Mouse (Mus musculus): ENCODE data around the gene Card19. TPM values are rescaled to one million over a fixed set of nuclear protein-coding genes. Genes with fewer than 3 reads are reported as not detected.

Gene Card19
- polyA plus RNA-seq, 1 experiment from 2014 or later = 34.2 TPM

DNA sequence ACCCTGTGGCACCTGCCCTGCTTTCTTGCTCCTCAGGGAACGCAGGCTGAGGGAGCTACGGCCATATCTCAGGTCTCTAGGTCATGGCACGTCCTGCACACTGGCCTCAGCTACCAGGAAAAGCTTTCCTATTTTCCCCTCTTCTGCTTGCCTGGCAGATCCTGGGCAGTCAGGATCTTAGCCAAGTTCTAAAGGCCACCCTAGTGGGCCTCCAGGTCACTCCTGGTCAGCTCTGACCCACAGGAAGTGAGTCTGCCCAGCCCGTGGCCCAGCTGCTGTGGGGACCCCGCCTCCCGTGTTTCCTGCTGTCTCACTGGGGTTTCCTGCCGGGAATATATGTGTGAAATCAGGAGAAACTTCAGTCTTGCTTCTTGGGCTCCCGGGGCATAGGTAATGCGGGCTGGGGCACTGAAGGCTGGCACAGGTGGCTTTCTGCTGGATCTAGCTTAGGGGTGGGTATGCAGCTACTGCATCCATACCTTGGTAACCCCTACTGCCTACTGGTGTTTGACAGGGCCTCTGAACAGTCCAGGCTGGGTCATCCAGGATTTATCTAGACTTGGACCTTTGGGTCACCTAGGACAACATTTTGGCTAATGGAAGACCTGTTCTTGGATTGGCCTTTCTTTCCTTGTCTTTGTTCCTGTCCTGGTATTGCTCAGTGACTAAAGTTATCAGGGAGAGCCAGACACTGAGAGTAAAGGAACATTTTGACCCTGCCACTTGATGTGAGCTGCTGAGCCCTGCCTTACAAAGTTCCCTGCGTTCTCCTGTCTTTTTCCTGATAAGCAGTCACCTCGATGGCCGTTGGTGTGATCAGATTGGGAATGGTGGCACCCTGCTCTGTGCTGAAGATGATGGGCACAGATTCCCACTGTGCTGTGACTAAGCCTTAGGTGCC lies 25.6 kb downstream of the Card19 start:
- no peaks in the 10 kb centered on the region for H3K36me3 ChIP-seq (ENCODE audit: control insufficient read depth, insufficient read depth, low read length)
- H3K4me2 ChIP-seq (ENCODE audit: low read depth, severe bottlenecking) = no peak overlapping the region
- 75% methylated on average over 12 of the region's 12 CpGs for WGBS
- no peak overlapping the region for H3K27ac ChIP-seq (replicated peaks; ENCODE audit: low read depth, low read length)
- ATAC-seq (ENCODE audit: insufficient number of reproducible peaks, low FRiP score, low TSS enrichment, low read depth) = no peak
- peaks cover 19% of the 10 kb centered on the region for H3K4me1 ChIP-seq (ENCODE audit: control insufficient read depth, insufficient read depth, low read length)
- H3K9me3 ChIP-seq (ENCODE audit: control insufficient read depth, low read length) = no peaks in the 10 kb centered on the region
- no peaks in the 10 kb centered on the region for H3K27me3 ChIP-seq (ENCODE audit: control insufficient read depth, insufficient read depth, low read length)
- no peak overlapping the region for H3K4me3 ChIP-seq (ENCODE audit: low read depth, low read length)
- DNase-seq (ENCODE audit: low spot score) = no peak
- no peak overlapping the region for H3K9ac ChIP-seq (ENCODE audit: low read length)

DNA sequence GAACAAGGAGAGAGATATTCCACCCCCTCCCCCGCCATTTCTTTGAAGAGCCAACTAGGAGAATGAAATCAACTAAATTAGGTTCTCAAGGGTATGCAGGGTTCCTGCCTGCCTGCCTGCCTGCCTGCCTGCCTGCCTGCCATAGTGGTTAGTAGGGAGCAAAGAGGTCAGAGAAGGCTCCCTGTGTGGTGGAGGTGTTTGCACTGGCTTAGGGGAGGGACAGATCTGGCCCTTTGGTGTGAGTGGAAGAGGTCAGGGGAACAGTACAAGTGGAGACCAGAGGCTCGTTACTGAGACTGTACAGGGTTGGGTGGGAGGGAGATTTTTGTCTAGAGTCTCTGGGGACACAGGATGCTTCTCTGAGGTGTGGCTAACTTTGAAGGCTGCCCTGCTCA lies 26.9 kb downstream of the Card19 start:
- H3K4me2 ChIP-seq (ENCODE audit: low read depth, severe bottlenecking) = no peak overlapping the region
- H3K4me3 ChIP-seq (ENCODE audit: low read depth, low read length) = no peak overlapping the region
- no peak overlapping the region for H3K27ac ChIP-seq (replicated peaks; ENCODE audit: low read depth, low read length)
- no peak for DNase-seq (ENCODE audit: low spot score)
- ATAC-seq (ENCODE audit: insufficient number of reproducible peaks, low FRiP score, low TSS enrichment, low read depth) = no peak
- peaks cover 19% of the 10 kb centered on the region for H3K4me1 ChIP-seq (ENCODE audit: control insufficient read depth, insufficient read depth, low read length)
- H3K9me3 ChIP-seq (ENCODE audit: control insufficient read depth, low read length) = no peaks in the 10 kb centered on the region
- no peaks in the 10 kb centered on the region for H3K36me3 ChIP-seq (ENCODE audit: control insufficient read depth, insufficient read depth, low read length)
- 42% methylated on average over 2 of the region's 2 CpGs for WGBS
- no peaks in the 10 kb centered on the region for H3K27me3 ChIP-seq (ENCODE audit: control insufficient read depth, insufficient read depth, low read length)
- no peak overlapping the region for H3K9ac ChIP-seq (ENCODE audit: low read length)

DNA sequence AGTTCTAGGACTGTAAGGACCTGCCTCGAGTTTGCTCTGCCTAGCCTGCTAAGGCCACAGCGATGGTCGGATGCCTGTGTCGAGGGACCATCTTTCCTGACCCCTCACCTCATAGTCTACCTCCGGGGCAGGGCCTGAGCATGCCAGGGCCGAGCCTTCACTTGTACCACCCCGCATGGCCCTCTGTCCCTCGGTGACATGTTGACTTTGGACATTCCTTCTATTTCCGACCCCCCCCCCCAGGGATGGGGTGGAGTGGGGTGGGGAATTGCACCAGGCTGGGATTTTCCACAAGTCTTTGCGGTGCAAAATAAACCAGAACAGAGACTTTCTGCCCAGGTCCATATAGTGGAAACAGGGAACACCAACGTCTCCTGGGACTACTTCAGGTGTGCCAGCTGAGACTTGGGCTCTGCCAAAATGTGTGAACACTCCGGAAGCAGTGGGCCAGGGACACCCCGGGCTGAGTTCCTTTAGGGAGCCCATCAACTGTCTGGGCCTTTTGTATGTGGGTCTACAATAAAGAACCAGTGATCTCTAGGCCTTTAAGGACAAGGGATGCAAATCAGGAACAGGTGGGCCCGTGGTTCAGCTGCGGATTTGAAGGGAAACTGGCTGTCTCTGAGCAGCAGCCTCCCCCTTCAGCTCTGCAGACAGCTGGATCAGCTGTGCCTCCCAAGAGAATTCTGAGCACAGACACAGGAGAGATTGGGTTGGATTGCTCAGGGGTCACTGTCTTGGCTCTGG lies 27.4 kb downstream of the Card19 start:
- ATAC-seq (ENCODE audit: insufficient number of reproducible peaks, low FRiP score, low TSS enrichment, low read depth) = peak; percentile 21
- peak; percentile 54 for DNase-seq (ENCODE audit: low spot score)
- Histone ChIP-seq H3K9me3 (ENCODE audit: control insufficient read depth, low read length) (no peaks in the 10 kb centered on the region), H3K27ac (replicated peaks; ENCODE audit: low read depth, low read length) (no peak overlapping the region), H3K9ac (ENCODE audit: low read length) (no peak overlapping the region), H3K36me3 (ENCODE audit: control insufficient read depth, insufficient read depth, low read length) (no peaks in the 10 kb centered on the region), H3K4me2 (ENCODE audit: low read depth, severe bottlenecking) (peak overlapping the region; percentile 100), H3K4me3 (ENCODE audit: low read depth, low read length) (peak overlapping the region; percentile 72), H3K27me3 (ENCODE audit: control insufficient read depth, insufficient read depth, low read length) (no peaks in the 10 kb centered on the region), H3K4me1 (ENCODE audit: control insufficient read depth, insufficient read depth, low read length) (peaks cover 19% of the 10 kb centered on the region)
- WGBS = 20% methylated on average over 15 of the region's 15 CpGs

DNA sequence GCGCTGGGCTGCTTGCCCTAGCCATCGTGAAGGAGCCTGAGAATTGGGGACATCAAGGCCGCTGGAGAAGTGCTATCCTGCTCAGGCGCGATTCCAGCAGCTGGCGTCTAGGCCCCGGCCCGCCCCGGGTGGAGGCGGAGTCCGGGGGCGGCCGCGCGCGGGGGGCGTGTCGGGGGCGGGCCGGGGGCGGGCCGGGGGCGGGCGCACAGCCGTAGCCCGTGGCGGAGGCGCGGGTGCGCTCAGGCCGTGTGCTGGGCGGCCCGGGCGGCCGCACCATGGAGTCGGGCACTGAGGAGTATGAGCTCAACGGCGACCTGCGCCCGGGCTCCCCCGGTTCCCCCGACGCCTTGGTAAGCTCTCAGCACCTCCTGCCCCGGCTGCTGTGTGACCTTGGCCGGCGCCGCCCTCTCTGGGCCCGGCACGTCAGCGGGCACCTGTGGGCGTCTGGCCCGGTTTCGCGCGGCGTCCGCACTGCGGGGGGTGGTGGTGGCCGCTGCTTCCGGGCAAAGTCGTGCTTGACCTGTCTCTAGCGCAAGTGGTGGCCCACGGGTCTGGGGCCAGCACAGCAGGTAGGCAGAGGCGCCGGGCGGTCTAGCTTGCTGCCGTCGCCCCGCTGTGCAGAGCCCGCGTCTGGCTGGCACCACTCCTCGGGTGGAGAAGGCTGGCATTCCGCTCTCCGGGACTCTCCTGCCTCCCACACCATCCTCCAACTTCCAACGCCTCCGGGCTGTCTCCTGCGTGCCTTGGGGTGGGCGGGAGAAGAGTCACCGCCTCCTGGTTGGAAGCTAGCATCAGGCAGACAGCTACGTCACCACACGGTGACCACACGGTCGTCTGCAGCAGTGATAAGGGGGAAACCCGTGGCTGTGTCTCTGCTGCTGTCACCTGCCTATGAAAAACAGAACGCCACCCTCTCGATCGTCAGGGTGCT lies 28.3 kb downstream of the Card19 start, which contains the start of gene Ninj1:
TSS of gene Ninj1 (plus strand) at position 198 of the 931 bp plus-strand sequence.
- no peaks in the 10 kb centered on the region for H3K36me3 ChIP-seq (ENCODE audit: control insufficient read depth, insufficient read depth, low read length)
- H3K4me2 ChIP-seq (ENCODE audit: low read depth, severe bottlenecking) = peak within 1 kb of the TSS; percentile 100
- DNase-seq (ENCODE audit: low spot score) (peak; percentile 83), ATAC-seq (ENCODE audit: insufficient number of reproducible peaks, low FRiP score, low TSS enrichment, low read depth) (peak; percentile 88)
- peak within 1 kb of the TSS; percentile 66 for H3K9ac ChIP-seq (ENCODE audit: low read length)
- peak within 1 kb of the TSS; percentile 72 for H3K4me3 ChIP-seq (ENCODE audit: low read depth, low read length)
- H3K27me3 ChIP-seq (ENCODE audit: control insufficient read depth, insufficient read depth, low read length) = no peaks in the 10 kb centered on the region
- no peaks in the 10 kb centered on the region for H3K9me3 ChIP-seq (ENCODE audit: control insufficient read depth, low read length)
- WGBS = under 1% methylated on average over 73 of the region's 87 CpGs
- H3K4me1 ChIP-seq (ENCODE audit: control insufficient read depth, insufficient read depth, low read length) = peaks cover 19% of the 10 kb centered on the region
- H3K27ac ChIP-seq (replicated peaks; ENCODE audit: low read depth, low read length) = 0 out of 2 replicates have a peak within 1 kb of the TSS, but pooled peaks have one; percentile 14

GRCm38 (mm10) chr13:49186798-49187287 lies 29.0 kb downstream of the Card19 start:
- Histone ChIP-seq H3K9ac (ENCODE audit: low read length) (peak overlapping the region; percentile 65), H3K36me3 (ENCODE audit: control insufficient read depth, insufficient read depth, low read length) (no peaks in the 10 kb centered on the region), H3K27ac (replicated peaks; ENCODE audit: low read depth, low read length) (0 out of 2 replicates have a peak overlapping the region, but pooled peaks have one; percentile 14), H3K27me3 (ENCODE audit: control insufficient read depth, insufficient read depth, low read length) (no peaks in the 10 kb centered on the region), H3K4me2 (ENCODE audit: low read depth, severe bottlenecking) (peak overlapping the region; percentile 100; the same call in 1 of the 2 replicates), H3K4me1 (ENCODE audit: control insufficient read depth, insufficient read depth, low read length) (peaks cover 19% of the 10 kb centered on the region), H3K4me3 (ENCODE audit: low read depth, low read length) (peak overlapping the region; percentile 72; the same call in 1 of the 2 replicates), H3K9me3 (ENCODE audit: control insufficient read depth, low read length) (no peaks in the 10 kb centered on the region)
- ATAC-seq (ENCODE audit: insufficient number of reproducible peaks, low FRiP score, low TSS enrichment, low read depth) = no peak; the same call in 1 of the 2 replicates
- WGBS = 26% methylated on average over 11 of the region's 11 CpGs
- no peak for DNase-seq (ENCODE audit: low spot score)

DNA sequence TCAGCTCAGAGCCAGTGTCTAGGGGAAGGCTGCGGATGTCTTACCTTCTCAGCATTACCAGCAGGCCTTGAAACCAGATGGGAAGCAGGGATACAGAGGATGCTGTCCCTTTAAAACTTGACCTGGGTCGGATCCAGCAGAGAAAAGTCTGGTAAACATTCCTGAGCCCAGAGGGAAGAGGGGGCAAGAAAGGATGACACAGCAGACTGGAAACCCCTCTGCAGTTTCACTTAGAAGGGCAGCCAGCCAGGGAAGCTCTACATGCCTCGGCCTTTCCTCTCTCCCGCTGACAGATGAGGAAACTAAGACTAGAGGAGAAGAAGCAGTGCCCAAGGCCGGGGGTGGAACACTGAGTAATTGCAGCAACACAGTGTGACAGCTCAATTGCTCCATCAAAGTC lies 32.2 kb downstream of the Card19 start:
- H3K27ac ChIP-seq (replicated peaks; ENCODE audit: low read depth, low read length) = no peak overlapping the region
- DNase-seq (ENCODE audit: low spot score) (no peak), ATAC-seq (ENCODE audit: insufficient number of reproducible peaks, low FRiP score, low TSS enrichment, low read depth) (no peak)
- H3K9ac ChIP-seq (ENCODE audit: low read length) = peak overlapping the region; percentile 17; the same call in 1 of the 2 replicates
- peaks cover 15% of the 10 kb centered on the region for H3K4me1 ChIP-seq (ENCODE audit: control insufficient read depth, insufficient read depth, low read length)
- no peaks in the 10 kb centered on the region for H3K27me3 ChIP-seq (ENCODE audit: control insufficient read depth, insufficient read depth, low read length)
- no peaks in the 10 kb centered on the region for H3K9me3 ChIP-seq (ENCODE audit: control insufficient read depth, low read length)
- 53% methylated on average over 5 of the region's 5 CpGs for WGBS
- no peak overlapping the region for H3K4me2 ChIP-seq (ENCODE audit: low read depth, severe bottlenecking)
- no peaks in the 10 kb centered on the region for H3K36me3 ChIP-seq (ENCODE audit: control insufficient read depth, insufficient read depth, low read length)
- no peak overlapping the region for H3K4me3 ChIP-seq (ENCODE audit: low read depth, low read length)

DNA sequence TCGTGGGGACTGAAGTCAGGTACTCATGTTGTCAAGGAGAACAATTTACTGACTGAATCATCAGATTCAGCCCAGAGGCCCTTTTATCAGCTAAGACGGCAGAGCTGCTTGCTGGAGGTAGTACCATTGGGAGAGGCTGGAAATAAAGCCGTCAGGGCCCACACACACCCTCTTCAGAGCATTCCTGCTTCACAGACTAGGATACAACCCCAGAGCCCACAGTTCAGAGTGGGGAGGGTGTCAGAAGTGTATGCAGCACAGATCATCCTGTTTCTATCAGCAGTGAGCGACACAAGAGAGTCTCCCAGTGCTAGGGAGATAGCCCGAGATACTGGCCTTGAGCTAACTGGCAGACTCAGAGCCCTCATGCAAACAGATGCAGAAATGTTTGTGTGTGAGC lies 32.7 kb downstream of the Card19 start:
- ATAC-seq (ENCODE audit: insufficient number of reproducible peaks, low FRiP score, low TSS enrichment, low read depth) = no peak
- no peak for DNase-seq (ENCODE audit: low spot score)
- no peaks in the 10 kb centered on the region for H3K27me3 ChIP-seq (ENCODE audit: control insufficient read depth, insufficient read depth, low read length)
- H3K9ac ChIP-seq (ENCODE audit: low read length) = peak overlapping the region; percentile 17; the same call in 1 of the 2 replicates
- peaks cover 10% of the 10 kb centered on the region for H3K4me1 ChIP-seq (ENCODE audit: control insufficient read depth, insufficient read depth, low read length)
- WGBS = 63% methylated on average over 5 of the region's 5 CpGs
- H3K36me3 ChIP-seq (ENCODE audit: control insufficient read depth, insufficient read depth, low read length) = no peaks in the 10 kb centered on the region
- H3K4me2 ChIP-seq (ENCODE audit: low read depth, severe bottlenecking) = no peak overlapping the region
- H3K9me3 ChIP-seq (ENCODE audit: control insufficient read depth, low read length) = no peaks in the 10 kb centered on the region
- no peak overlapping the region for H3K4me3 ChIP-seq (ENCODE audit: low read depth, low read length)
- H3K27ac ChIP-seq (replicated peaks; ENCODE audit: low read depth, low read length) = no peak overlapping the region

Data from limb, embryonic 11.5 days (tissue).